Mouse (Mus musculus): ENCODE data around the gene Coil.

Gene Coil

GRCm38 (mm10) chr11:88970202-88970732 is at the start of gene Coil:
TSS of gene Coil (plus strand) at chr11:88970252.
- DNase-seq (ENCODE audit: low read depth, low spot score) = no peak

DNA sequence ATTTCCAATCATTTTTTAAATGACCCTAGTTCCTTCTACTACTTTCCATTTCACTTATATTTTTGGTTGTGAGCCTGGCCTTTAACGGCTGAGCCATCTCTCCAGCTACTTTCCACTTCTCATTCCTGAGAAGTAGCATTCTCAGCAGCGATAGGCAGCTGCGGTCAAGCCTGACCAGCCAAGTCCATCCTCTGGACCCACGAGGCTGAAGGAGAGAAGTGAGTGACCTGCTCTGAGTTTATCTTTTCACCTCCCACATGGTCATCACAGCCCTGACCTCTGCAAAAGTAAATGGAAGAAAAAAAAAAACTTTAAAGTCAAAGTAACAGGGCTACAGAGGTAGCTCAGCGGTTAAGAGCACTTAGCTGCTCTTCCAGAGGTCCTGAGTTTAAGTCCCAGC is 43.5 kb upstream of the Coil start:
- no peak for DNase-seq (ENCODE audit: low read depth, low spot score)

GRCm38 (mm10) chr11:88931692-88932530 is 38.1 kb upstream of the Coil start:
- no peak for DNase-seq (ENCODE audit: low read depth, low spot score)

GRCm38 (mm10) chr11:88933030-88933429 is 37.0 kb upstream of the Coil start:
- DNase-seq (ENCODE audit: low read depth, low spot score) = no peak

- DNase-seq (ENCODE audit: low read depth, low spot score) = no peak
Measured at GRCm38 (mm10) chr11:88934089-88935000, 35.7 kb upstream of the Coil start.

DNA sequence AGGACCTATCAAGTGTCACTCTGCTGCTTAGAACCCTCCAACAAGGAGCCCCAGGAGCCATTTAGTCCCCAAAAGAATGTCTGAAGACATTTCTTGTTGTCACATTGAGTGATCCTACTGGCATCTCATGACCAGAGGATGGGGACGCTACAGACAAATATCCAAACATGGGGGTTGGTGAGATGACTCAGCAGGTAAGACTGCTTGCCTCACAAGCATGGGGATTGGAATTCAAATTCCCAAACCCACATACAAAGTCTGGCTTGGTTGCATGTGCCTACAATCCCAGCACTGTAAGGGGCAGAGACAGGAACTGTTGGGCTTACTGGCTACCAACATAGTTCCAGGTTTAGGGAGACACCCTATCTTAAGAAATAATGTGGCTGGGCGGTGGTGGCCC is 32.2 kb upstream of the Coil start:
- no peak for DNase-seq (ENCODE audit: low read depth, low spot score)

DNA sequence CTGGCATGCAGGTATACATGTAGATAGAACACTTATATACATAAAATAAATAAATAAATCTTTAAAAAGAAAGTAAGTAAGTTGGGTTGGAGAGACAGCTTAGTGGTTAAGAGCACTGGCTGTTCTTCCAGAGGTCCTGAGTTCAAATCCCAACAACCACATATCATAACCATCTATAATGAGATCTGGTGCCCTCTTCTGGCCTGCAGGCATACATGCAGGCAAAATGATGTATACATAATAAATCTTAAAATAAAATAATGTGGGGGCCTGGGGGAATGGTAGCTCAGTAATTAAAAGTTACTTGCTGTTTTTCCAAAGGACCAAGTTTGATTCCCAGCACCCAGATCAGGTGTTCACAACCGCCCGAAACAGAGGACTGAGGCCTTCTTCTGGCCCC is 31.3 kb upstream of the Coil start:
- DNase-seq (ENCODE audit: low read depth, low spot score) = no peak

- no peak for DNase-seq (ENCODE audit: low read depth, low spot score)
Measured at GRCm38 (mm10) chr11:88939634-88940033, 30.4 kb upstream of the Coil start.

GRCm38 (mm10) chr11:88941489-88941888 is 28.6 kb upstream of the Coil start:
- DNase-seq (ENCODE audit: low read depth, low spot score) = peak; percentile 76

DNA sequence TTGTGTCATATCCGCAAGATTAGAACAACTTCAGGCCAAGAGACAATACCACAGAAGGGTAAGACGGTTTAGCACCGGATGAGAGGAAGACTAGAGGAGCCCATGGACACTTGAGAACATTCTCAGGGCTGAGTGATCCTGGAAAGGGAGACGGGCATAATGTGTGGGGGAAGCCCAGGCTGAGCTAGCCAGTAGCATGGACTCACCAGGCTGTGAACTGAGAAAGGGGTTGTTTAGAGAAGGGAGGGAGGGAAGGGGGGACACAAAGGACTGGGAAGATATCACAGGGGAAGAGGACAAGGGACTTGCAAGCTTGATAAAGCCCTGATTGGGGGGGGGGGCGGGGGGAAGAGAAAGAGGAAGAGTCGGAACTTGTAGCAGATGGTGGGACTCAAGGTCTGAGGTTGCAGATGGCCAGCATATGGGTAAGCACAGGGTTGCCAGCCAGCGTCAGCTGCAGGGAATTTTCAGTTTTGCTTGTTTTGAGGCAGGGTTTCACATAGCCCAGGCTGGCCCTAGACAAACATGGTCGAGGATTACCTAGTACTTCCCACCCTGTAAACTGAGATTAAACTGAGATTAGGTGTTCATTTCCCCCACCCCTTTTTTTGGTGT is 24.0 kb upstream of the Coil start:
- no peak for DNase-seq (ENCODE audit: low read depth, low spot score)

DNA sequence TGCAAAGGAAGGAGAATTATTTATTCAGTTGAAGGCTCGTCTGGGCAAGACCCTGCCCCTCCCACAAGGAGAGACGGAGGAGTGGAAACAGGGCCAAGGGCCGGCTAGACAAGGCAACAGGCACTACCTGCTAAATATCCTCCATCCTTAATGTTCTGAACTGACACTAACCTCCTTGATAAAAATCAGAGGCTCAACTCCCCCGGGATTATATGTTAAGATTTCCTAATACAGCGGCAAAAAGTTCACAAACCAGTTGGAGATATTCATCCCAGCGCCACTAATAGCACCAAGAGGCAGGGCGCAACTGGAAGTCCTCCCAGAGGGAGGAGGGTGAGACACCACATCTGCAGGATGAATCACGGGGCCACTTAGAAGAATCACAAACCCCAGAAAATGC is 21.2 kb upstream of the Coil start:
- DNase-seq (ENCODE audit: low read depth, low spot score) = no peak

DNA sequence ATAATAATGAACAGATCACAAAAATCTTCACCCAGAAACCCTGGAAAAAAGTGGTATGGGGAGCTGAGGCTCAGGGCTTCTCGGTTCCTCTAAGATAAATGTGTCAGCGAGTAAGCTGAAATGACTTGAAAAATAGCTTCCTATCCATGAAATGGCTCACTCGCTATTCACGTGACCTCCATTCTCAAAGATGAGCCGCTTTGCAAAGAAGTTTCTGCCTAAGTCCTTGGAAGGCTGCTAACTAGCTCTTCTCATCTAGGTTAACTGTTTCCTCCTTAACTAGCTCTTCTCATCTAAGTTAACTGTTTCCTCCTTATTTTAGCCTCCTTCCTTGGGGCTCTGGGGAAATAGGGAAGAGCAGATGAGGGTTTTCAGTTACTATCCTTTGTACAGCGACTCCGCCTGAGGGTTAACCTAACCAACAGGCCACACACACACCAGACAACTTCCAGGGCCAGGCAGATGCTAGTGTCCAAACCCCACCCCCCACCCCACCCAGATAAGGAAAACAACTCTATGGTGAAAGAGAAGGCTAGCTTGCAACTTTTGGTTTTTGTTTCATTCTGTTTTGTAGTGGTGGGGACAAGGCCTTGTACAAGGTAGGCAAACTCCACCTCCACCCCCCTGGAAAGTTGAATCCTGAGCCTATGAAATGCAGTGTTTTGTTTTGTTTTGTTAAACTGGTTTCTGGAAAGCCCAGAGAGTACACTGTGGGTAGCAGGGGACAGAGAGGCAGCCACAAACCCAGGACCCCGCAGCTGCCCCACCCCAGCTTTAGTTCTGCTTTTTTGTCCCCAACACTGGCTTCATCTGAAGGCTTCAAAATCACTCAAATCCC is 20.0 kb upstream of the Coil start:
- DNase-seq (ENCODE audit: low read depth, low spot score) = no peak

- DNase-seq (ENCODE audit: low read depth, low spot score) = no peak
Measured at GRCm38 (mm10) chr11:88950640-88951250, 19.3 kb upstream of the Coil start.

DNA sequence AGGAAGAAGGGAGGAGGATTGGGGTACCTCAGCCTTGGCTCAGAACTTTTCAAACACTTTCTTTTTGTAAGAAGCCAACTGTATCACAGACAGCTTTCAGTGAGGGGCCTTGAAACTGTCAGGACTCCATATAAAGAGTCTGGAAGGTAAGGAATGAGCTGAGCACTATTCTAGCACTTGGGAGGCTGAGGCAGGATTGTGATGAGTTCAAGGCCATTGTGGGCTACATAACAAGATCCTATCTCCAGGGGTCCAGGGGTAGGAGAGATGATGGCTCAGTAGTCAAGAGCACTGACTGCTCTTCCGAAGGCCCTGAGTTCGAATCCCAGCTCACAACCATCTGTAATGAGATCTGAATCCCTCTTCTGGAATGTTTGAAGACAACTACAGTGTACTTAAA is 18.5 kb upstream of the Coil start:
- DNase-seq (ENCODE audit: low read depth, low spot score) = no peak

DNA sequence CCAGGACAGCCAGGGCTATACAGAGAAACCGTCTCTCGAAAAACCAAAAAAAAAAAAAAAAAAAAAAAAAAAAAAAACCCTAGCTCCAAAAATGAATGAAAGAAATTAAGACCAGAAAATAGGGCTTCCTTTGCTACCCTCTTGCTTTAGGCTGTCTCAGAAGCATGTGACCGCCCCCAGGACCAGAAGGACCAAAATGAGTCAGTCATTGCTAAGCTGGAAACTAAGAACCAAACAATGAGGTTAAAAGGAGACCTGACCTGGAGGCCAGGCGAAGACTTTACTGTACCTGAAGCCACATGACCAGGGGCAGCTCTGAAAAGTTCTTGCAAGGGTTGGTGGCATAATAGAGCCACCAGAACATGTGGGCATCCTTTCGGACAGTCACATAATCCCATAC is 17.9 kb upstream of the Coil start:
- DNase-seq (ENCODE audit: low read depth, low spot score) = no peak

- DNase-seq (ENCODE audit: low read depth, low spot score) = no peak
Measured at GRCm38 (mm10) chr11:88953582-88953981, 16.5 kb upstream of the Coil start.

GRCm38 (mm10) chr11:88954803-88955202 is 15.2 kb upstream of the Coil start:
- no peak for DNase-seq (ENCODE audit: low read depth, low spot score)

- DNase-seq (ENCODE audit: low read depth, low spot score) = peak; percentile 99
Measured at GRCm38 (mm10) chr11:88955217-88955969, 14.7 kb upstream of the Coil start, which contains the start of gene Scpep1. TSS of gene Scpep1 (minus strand) at chr11:88955465.

DNA sequence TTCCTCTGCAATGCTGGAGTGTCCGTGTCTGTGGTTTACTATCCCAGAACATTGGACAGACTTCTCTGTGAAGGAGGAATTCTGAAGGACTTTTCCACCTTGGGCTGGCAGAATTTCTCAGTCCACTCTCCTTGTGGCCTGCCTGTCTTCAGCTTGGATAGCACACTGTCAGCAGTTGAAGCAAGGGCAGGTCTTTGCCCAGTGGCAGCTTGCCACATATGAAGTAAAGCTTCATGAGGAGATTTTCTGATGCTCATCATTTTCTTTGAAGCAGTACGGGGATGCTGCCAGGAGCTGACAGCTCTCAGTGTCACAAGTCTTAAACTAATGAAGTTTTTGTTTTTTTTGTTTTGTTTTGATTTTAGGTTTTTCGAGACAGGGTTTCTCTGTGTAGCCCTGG is 11.2 kb upstream of the Coil start:
- DNase-seq (ENCODE audit: low read depth, low spot score) = no peak

DNA sequence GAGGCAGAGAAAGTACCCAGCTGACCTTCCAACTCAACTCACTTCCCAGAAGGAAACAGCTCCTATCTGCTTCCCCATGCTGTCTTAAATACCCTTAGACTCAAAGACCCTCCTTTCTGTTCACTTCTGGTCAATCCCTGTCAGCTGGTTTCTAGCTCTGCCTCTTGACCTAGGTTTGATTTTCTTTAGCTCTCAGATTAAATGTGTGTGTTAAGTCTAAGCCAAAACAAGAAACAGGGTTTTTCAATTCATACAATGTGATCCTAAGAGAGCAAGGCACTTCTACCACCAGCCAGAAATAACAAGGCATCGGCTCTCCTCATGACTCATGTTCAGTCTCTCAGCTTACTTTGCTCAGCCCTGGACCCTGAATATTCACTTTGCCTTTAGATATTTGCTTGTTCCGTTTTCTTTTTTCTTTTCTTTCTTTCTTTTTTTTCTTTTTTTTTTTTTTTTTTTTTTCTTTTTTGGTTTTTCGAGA is 3.1 kb upstream of the Coil start, which contains the start of gene Elobl:
TSS of gene Elobl (minus strand) at position 51 of the 481 bp plus-strand sequence.
- DNase-seq (ENCODE audit: low read depth, low spot score) = no peak
